ENCODE assay signal across 22 mouse cellular contexts in genomic region chr19:4697121-4697520, GRCm38 (mm10). TPM values are rescaled to one million over a fixed set of nuclear protein-coding genes. Genes with fewer than 3 reads are reported as not detected.
DNase-seq lines count a peak whose midpoint lies in the region; ATAC-seq and TF ChIP-seq lines count a peak whose summit lies in the region.
"Had no signal": no experiment of that assay in that cellular context is flagged by ENCODE, and none has a peak within 500 bp of the region (broad histone marks: within the 10 kb centered on the region; RNA-seq: fewer than 3 reads in every experiment).

No protein-coding gene starts in this region.

- no peak overlapping the region for H3K4me3 ChIP-seq in midbrain, embryonic 11.5 days (ENCODE audit: low read depth, low read length)
- H3K4me3 ChIP-seq in midbrain, postnatal 0 days (ENCODE audit: low read depth, low read length) = no peak overlapping the region
- no peak overlapping the region for H3K4me3 ChIP-seq in myocyte
- no peak overlapping the region for H3K4me3 ChIP-seq in heart, embryonic 12.5 days
- H3K4me3 ChIP-seq: intestine, embryonic 15.5 days had no signal

- H3K9me3 ChIP-seq in midbrain, embryonic 11.5 days (ENCODE audit: control insufficient read depth, low read length) = no peaks in the 10 kb centered on the region
- H3K9me3 ChIP-seq in midbrain, postnatal 0 days (ENCODE audit: low read length) = no peaks in the 10 kb centered on the region
- H3K9me3 ChIP-seq in heart, embryonic 12.5 days (replicated peaks) = peaks cover 6% of the 10 kb centered on the region
- H3K9me3 ChIP-seq: embryonic facial prominence, embryonic 13.5 days; hindbrain, embryonic 13.5 days; intestine, embryonic 15.5 days had no signal

- H3K9ac ChIP-seq in midbrain, embryonic 11.5 days (ENCODE audit: low read length) = no peak overlapping the region
- no peak overlapping the region for H3K9ac ChIP-seq in midbrain, postnatal 0 days (replicated peaks; ENCODE audit: low read length, poor library complexity, severe bottlenecking)
- H3K9ac ChIP-seq in heart, embryonic 12.5 days = no peak overlapping the region
- H3K9ac ChIP-seq: intestine, embryonic 15.5 days had no signal

- peaks cover 8% of the 10 kb centered on the region; the same call in 1 of the 2 replicates for H3K4me1 ChIP-seq in midbrain, embryonic 11.5 days (ENCODE audit: control insufficient read depth, insufficient read depth, low read length)
- H3K4me1 ChIP-seq in midbrain, postnatal 0 days (ENCODE audit: insufficient read depth, low read length) = 0 out of 2 replicates have a peak, but pooled peaks cover 3% of the 10 kb centered on the region
- 0 out of 2 replicates have a peak, but pooled peaks cover 5% of the 10 kb centered on the region for H3K4me1 ChIP-seq in heart, embryonic 12.5 days (replicated peaks)

- peaks cover 30% of the 10 kb centered on the region for H3K27me3 ChIP-seq in midbrain, embryonic 11.5 days (ENCODE audit: control insufficient read depth, insufficient read depth, low read length)
- no peaks in the 10 kb centered on the region for H3K27me3 ChIP-seq in midbrain, postnatal 0 days (ENCODE audit: insufficient read depth, low read length)
- no peaks in the 10 kb centered on the region for H3K27me3 ChIP-seq in myocyte (ENCODE audit: control insufficient read depth, insufficient read depth, insufficient read length)
- peaks cover 65% of the 10 kb centered on the region for H3K27me3 ChIP-seq in heart, embryonic 12.5 days (replicated peaks)

- TF ChIP-seq POLR2A in myocyte (IDR thresholded peaks at IDR 0.05; ENCODE audit: insufficient read length, low read depth) = no peak

- no peak overlapping the region for H3K27ac ChIP-seq in midbrain, embryonic 11.5 days (ENCODE audit: low read depth, low read length)
- no peak overlapping the region for H3K27ac ChIP-seq in midbrain, postnatal 0 days (ENCODE audit: low read depth, low read length)
- H3K27ac ChIP-seq in heart, embryonic 12.5 days (ENCODE audit: poor library complexity, severe bottlenecking) = no peak overlapping the region
- H3K27ac ChIP-seq: embryonic facial prominence, embryonic 13.5 days; intestine, embryonic 15.5 days had no signal

- 83% methylated on average over 3 of the region's 3 CpGs for WGBS in midbrain, embryonic 11.5 days
- WGBS in midbrain, postnatal 0 days = 90% methylated on average over 3 of the region's 3 CpGs
- 77% methylated on average over 3 of the region's 3 CpGs for WGBS in heart, embryonic 12.5 days

- H3K4me2 ChIP-seq in midbrain, embryonic 11.5 days = no peak overlapping the region
- H3K4me2 ChIP-seq in midbrain, postnatal 0 days (ENCODE audit: low read depth, low read length, poor library complexity, severe bottlenecking) = no peak overlapping the region
- peak overlapping the region; percentile 89 for H3K4me2 ChIP-seq in myocyte (ENCODE audit: low read depth)
- H3K4me2 ChIP-seq in heart, embryonic 12.5 days = no peak overlapping the region

- no peak overlapping the region for H3ac ChIP-seq in myocyte (ENCODE audit: control insufficient read depth, insufficient read length)

- no peaks in the 10 kb centered on the region for H3K36me3 ChIP-seq in midbrain, embryonic 11.5 days (ENCODE audit: control insufficient read depth, insufficient read depth, low read length)
- H3K36me3 ChIP-seq in midbrain, postnatal 0 days (ENCODE audit: insufficient read depth, low read length) = no peaks in the 10 kb centered on the region
- no peaks in the 10 kb centered on the region for H3K36me3 ChIP-seq in myocyte (ENCODE audit: control insufficient read depth, insufficient read depth)
- no peaks in the 10 kb centered on the region for H3K36me3 ChIP-seq in heart, embryonic 12.5 days
- H3K36me3 ChIP-seq: embryonic facial prominence, embryonic 13.5 days; hindbrain, embryonic 13.5 days; intestine, embryonic 15.5 days had no signal

- no peak for DNase-seq in frontal cortex, postnatal 36 days (ENCODE audit: low spot score in 2 of 2)
- DNase-seq in midbrain, embryonic 11.5 days (ENCODE audit: low spot score, missing footprints) = peak; percentile 79
- DNase-seq in midbrain, postnatal 0 days (ENCODE audit: low spot score) = no peak
- DNase-seq in NIH3T3 (ENCODE audit: low read depth) = peak; percentile 34
- DNase-seq: adrenal gland, adult 2 months; adrenal gland, postnatal 25 days; B cell, adult 2 months; cerebellum, postnatal 25 days; gastrocnemius, postnatal 36 days; heart, adult 11 months; heart, postnatal 10 days; heart, postnatal 4 days; kidney, adult 18-20 months had no signal

- no peak for TF ChIP-seq CTCF in midbrain, postnatal 0 days (IDR thresholded peaks at IDR 0.05)

- ATAC-seq in frontal cortex, adult (ENCODE audit: low TSS enrichment) = peak; percentile 29; the same call in 1 of the 2 replicates
- ATAC-seq in midbrain, embryonic 11.5 days (ENCODE audit: low FRiP score) = no peak
- ATAC-seq in midbrain, postnatal 0 days (ENCODE audit: low FRiP score) = no peak
- no peak for ATAC-seq in heart, embryonic 12.5 days (ENCODE audit: insufficient number of reproducible peaks, low FRiP score)
- ATAC-seq: CD4-positive, CD25-positive, alpha-beta regulatory T cell, adult 4 months; intestine, embryonic 15.5 days; Patski had no signal

- H3K79me2 ChIP-seq in myocyte (ENCODE audit: control insufficient read depth, insufficient read depth) = no peaks in the 10 kb centered on the region

TF ChIP-seq in myocyte, 11 proteins besides CTCF, POLR2A, EP300 and RAD21:
- TF ChIP-seq MAX (IDR thresholded peaks at IDR 0.05; ENCODE audit: low read depth) (no peak), SRF (IDR thresholded peaks at IDR 0.05; ENCODE audit: control insufficient read depth, insufficient read length, low read depth) (no peak), POLR2AphosphoS2 (IDR thresholded peaks at IDR 0.05; ENCODE audit: insufficient read length, low read depth) (no peak), REST (IDR thresholded peaks at IDR 0.05; ENCODE audit: insufficient read depth, insufficient read length) (no peak), TCF3 (IDR thresholded peaks at IDR 0.05; ENCODE audit: insufficient read length, low read depth) (no peak), CEBPB (IDR thresholded peaks at IDR 0.05; ENCODE audit: insufficient read depth, poor library complexity, severe bottlenecking) (no peak)

RNA-seq across cellular contexts. Expression of gene Gm960, which starts 1.3 kb away (rescaled TPM):
- polyA plus RNA-seq in midbrain, embryonic 11.5 days (2014; fragmentation: Nextera tagmentation; extraction: Ambion mirVana) = 2.3 and 3.4 TPM in 2 replicates
- total RNA-seq in midbrain, postnatal 0 days (2014; rRNA removed) = 0.99 and 3.0 TPM in 2 replicates
- 5.9 and 6.4 TPM in 2 replicates for polyA plus RNA-seq in midbrain, postnatal 0 days (2015; fragmentation: Nextera tagmentation; extraction: Ambion mirVana)
- polyA plus RNA-seq in myocyte (2012; fragmentation: generic; extraction: Trizol) = 0.90 TPM
- polyA plus RNA-seq in heart, embryonic 12.5 days (2016; fragmentation: Nextera tagmentation; extraction: Ambion mirVana) = 1.2 and 2.0 TPM in 2 replicates
- total RNA-seq: adrenal gland, postnatal 25 days; gastrocnemius, adult 8-10 months; heart, postnatal 10 days had no signal
- polyA plus RNA-seq: CD4-positive, CD25-positive, alpha-beta regulatory T cell, adult 4 months had no signal

RNA-seq across cellular contexts. Expression of gene Sptbn2, which starts 13.8 kb away (rescaled TPM):
- 13.4 and 14.0 TPM in 2 replicates for polyA plus RNA-seq in midbrain, embryonic 11.5 days (2014; fragmentation: Nextera tagmentation; extraction: Ambion mirVana)
- 138 and 154 TPM in 2 replicates for total RNA-seq in midbrain, postnatal 0 days (2014; rRNA removed)
- 18.9 and 19.7 TPM in 2 replicates for polyA plus RNA-seq in midbrain, postnatal 0 days (2015; fragmentation: Nextera tagmentation; extraction: Ambion mirVana)
- polyA plus RNA-seq in myocyte (2012; fragmentation: generic; extraction: Trizol) = 0.56 TPM
- 0.26 TPM in 2 replicates for polyA plus RNA-seq in heart, embryonic 12.5 days (2016; fragmentation: Nextera tagmentation; extraction: Ambion mirVana)

RNA-seq across cellular contexts. Expression of gene Rbm4b, which starts 59.2 kb away (rescaled TPM):
- polyA plus RNA-seq in midbrain, embryonic 11.5 days (2014; fragmentation: Nextera tagmentation; extraction: Ambion mirVana) = 137 and 152 TPM in 2 replicates
- 63.2 and 89.1 TPM in 2 replicates for total RNA-seq in midbrain, postnatal 0 days (2014; rRNA removed)
- 88.6 and 89.7 TPM in 2 replicates for polyA plus RNA-seq in midbrain, postnatal 0 days (2015; fragmentation: Nextera tagmentation; extraction: Ambion mirVana)
- 4.8 TPM for polyA plus RNA-seq in myocyte (2012; fragmentation: generic; extraction: Trizol)
- 36.2 and 41.2 TPM in 2 replicates for polyA plus RNA-seq in heart, embryonic 12.5 days (2016; fragmentation: Nextera tagmentation; extraction: Ambion mirVana)

Comparison
In these comparisons a context has a peak if more than half of its experiments do, and no peak if none do; other contexts are left out.
1. DNase-seq: peak in midbrain, embryonic 11.5 days (single experiment) and NIH3T3 (single experiment); none in frontal cortex, postnatal 36 days (0 of 2) and midbrain, postnatal 0 days (single experiment).